Mouse (Mus musculus): ENCODE measurements around the gene BC055324. TPM values are rescaled to one million over a fixed set of nuclear protein-coding genes. Genes with fewer than 3 reads are reported as not detected.

Gene BC055324
- polyA plus RNA-seq, 1 experiment from 2014 or later, result 32.2 TPM

DNA sequence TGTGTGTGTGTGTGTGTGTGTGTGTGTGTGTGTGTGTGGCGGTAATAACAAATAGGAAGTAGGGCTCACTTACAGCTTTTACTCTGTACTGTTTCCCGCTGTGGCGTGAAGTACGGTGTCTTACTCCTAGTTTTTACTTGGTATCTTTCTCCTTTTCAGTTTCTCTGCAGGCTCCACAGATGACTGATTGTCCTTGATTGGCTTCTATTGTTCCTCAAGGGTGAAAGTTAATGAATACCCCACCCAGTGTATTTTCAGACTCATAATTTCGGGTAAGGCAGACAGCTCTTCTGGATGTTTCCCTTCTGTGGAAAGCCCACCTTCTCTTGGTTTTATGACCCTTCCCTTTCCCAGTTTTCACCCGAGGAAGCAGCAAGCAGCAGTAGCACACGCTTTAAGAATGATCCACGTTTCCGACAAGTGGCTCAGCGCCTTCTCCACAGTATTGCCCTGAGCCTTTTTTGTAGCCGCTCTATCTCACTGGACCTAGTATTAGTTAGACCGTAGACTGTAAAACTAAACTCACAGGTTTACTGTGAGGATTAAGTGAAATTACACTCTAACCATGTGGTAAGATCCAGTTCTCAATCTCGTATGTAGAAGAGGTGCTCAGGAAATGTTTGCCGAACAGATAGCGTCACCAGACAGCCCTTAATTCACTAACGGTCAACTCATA lies 23.8 kb upstream of the BC055324 start:
- no peaks in the 10 kb centered on the region for H3K36me3 ChIP-seq (ENCODE audit: control insufficient read depth, insufficient read depth, low read length)
- H3K4me1 ChIP-seq (ENCODE audit: control insufficient read depth, insufficient read depth, low read length), result no peaks in the 10 kb centered on the region; the same call in 1 of the 2 replicates
- H3K4me2 ChIP-seq, result no peak overlapping the region
- ATAC-seq (ENCODE audit: low FRiP score) (no peak), DNase-seq (ENCODE audit: low spot score, missing footprints) (peak; percentile 54)
- 93% methylated on average over 16 of the region's 16 CpGs for WGBS
- H3K27me3 ChIP-seq (ENCODE audit: control insufficient read depth, insufficient read depth, low read length), result no peaks in the 10 kb centered on the region
- H3K9ac ChIP-seq (ENCODE audit: low read length), result no peak overlapping the region
- H3K27ac ChIP-seq (ENCODE audit: low read depth, low read length), result no peak overlapping the region
- H3K9me3 ChIP-seq (ENCODE audit: control insufficient read depth, low read length), result no peaks in the 10 kb centered on the region
- no peak overlapping the region for H3K4me3 ChIP-seq (ENCODE audit: low read depth, low read length)

GRCm38 (mm10) chr1:164014616-164015015 lies 20.0 kb upstream of the BC055324 start:
- Histone ChIP-seq H3K36me3 (ENCODE audit: control insufficient read depth, insufficient read depth, low read length) (no peaks in the 10 kb centered on the region), H3K27me3 (ENCODE audit: control insufficient read depth, insufficient read depth, low read length) (no peaks in the 10 kb centered on the region), H3K9ac (ENCODE audit: low read length) (no peak overlapping the region), H3K27ac (ENCODE audit: low read depth, low read length) (no peak overlapping the region), H3K4me2 (no peak overlapping the region), H3K4me1 (ENCODE audit: control insufficient read depth, insufficient read depth, low read length) (no peaks in the 10 kb centered on the region; the same call in 1 of the 2 replicates), H3K9me3 (ENCODE audit: control insufficient read depth, low read length) (no peaks in the 10 kb centered on the region), H3K4me3 (ENCODE audit: low read depth, low read length) (no peak overlapping the region)
- peak; percentile 51 for DNase-seq (ENCODE audit: low spot score, missing footprints)
- no peak for ATAC-seq (ENCODE audit: low FRiP score)
- 94% methylated on average over 1 of the region's 1 CpGs for WGBS

DNA sequence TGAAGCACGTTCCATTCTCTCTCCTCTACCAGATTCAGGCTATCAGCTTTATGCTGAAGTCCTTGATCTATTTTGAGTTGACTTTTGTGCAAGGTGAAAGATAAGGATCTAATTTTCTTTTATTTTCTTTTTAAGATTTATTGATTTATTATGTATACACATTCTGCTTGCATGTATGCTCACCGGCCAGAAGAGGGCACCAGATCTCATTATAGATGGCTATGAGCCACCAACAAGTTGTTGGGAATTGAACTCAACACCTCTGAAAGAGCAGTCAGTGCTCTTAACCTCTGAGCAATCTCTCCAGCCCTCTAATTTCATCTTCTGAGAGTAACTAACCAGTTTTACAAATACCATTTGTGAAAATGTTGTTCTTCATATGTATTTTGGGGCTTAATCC lies 14.6 kb upstream of the BC055324 start:
- 42% methylated on average over 2 of the region's 2 CpGs for WGBS
- Histone ChIP-seq H3K4me3 (ENCODE audit: low read depth, low read length) (no peak overlapping the region), H3K4me1 (ENCODE audit: control insufficient read depth, insufficient read depth, low read length) (no peaks in the 10 kb centered on the region), H3K9ac (ENCODE audit: low read length) (no peak overlapping the region), H3K4me2 (no peak overlapping the region), H3K27me3 (ENCODE audit: control insufficient read depth, insufficient read depth, low read length) (no peaks in the 10 kb centered on the region), H3K36me3 (ENCODE audit: control insufficient read depth, insufficient read depth, low read length) (no peaks in the 10 kb centered on the region), H3K9me3 (ENCODE audit: control insufficient read depth, low read length) (no peaks in the 10 kb centered on the region), H3K27ac (ENCODE audit: low read depth, low read length) (no peak overlapping the region)
- DNase-seq (ENCODE audit: low spot score, missing footprints) (no peak), ATAC-seq (ENCODE audit: low FRiP score) (no peak)

GRCm38 (mm10) chr1:164004311-164004710 lies 9.7 kb upstream of the BC055324 start:
- Histone ChIP-seq H3K4me3 (ENCODE audit: low read depth, low read length) (no peak overlapping the region), H3K27me3 (ENCODE audit: control insufficient read depth, insufficient read depth, low read length) (no peaks in the 10 kb centered on the region), H3K27ac (ENCODE audit: low read depth, low read length) (no peak overlapping the region), H3K36me3 (ENCODE audit: control insufficient read depth, insufficient read depth, low read length) (no peaks in the 10 kb centered on the region), H3K9ac (ENCODE audit: low read length) (no peak overlapping the region), H3K9me3 (ENCODE audit: control insufficient read depth, low read length) (no peaks in the 10 kb centered on the region), H3K4me1 (ENCODE audit: control insufficient read depth, insufficient read depth, low read length) (no peaks in the 10 kb centered on the region), H3K4me2 (no peak overlapping the region)
- 82% methylated on average over 3 of the region's 3 CpGs for WGBS
- ATAC-seq (ENCODE audit: low FRiP score) (no peak), DNase-seq (ENCODE audit: low spot score, missing footprints) (no peak)

DNA sequence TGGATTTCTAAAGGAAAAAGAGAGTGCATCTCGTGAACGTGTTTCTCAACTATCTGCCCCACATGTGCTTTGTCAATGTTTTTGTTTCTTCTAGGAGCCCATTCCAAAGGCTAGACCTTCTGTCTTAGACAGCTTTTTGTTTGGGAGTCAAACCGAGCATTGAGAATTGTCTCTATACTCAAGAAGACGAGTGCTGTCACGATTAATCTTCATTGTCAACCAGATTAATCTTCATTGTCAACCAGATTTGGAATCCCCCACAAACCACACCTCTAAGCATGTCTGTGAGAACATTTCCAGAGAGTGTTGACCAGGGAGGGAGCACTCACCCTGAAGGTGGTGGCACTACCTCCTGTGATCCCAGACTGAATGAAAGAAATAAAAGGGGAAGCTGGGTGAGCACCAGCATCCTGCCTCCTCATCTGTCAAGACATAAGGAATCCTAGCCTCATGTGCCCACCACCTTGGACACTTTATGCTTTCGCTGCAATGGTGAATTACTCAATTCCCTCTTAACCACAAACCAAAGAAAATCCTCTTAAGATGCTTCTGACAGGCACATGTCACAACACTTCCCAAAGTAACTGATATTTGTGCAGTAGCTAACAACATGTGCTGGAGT lies 7.3 kb upstream of the BC055324 start:
- no peak overlapping the region for H3K27ac ChIP-seq (ENCODE audit: low read depth, low read length)
- ATAC-seq (ENCODE audit: low FRiP score), result no peak
- no peaks in the 10 kb centered on the region for H3K36me3 ChIP-seq (ENCODE audit: control insufficient read depth, insufficient read depth, low read length)
- H3K27me3 ChIP-seq (ENCODE audit: control insufficient read depth, insufficient read depth, low read length), result no peaks in the 10 kb centered on the region
- no peak overlapping the region for H3K4me2 ChIP-seq
- no peaks in the 10 kb centered on the region for H3K4me1 ChIP-seq (ENCODE audit: control insufficient read depth, insufficient read depth, low read length)
- H3K9ac ChIP-seq (ENCODE audit: low read length), result no peak overlapping the region
- no peaks in the 10 kb centered on the region for H3K9me3 ChIP-seq (ENCODE audit: control insufficient read depth, low read length)
- H3K4me3 ChIP-seq (ENCODE audit: low read depth, low read length), result no peak overlapping the region
- DNase-seq (ENCODE audit: low spot score, missing footprints), result no peak
- 52% methylated on average over 6 of the region's 6 CpGs for WGBS

DNA sequence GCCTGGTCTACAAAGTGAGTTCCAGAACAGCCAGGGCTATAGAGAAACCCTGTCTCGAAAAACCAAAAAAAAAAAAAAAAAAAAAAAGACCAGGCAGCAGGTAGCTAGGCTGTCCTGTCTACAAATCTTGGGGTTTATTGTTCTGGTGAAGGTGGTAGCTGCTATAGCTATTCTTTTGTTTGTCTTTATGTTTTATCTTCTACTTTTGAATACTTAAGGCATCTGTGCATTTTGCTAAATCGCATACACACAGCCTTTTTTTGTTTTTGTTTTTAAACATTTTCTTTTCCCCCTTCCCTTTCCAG lies 965 bp upstream of the BC055324 start:
- Histone ChIP-seq H3K4me2 (peak overlapping the region; percentile 56), H3K4me3 (ENCODE audit: low read depth, low read length) (peak overlapping the region; percentile 70), H3K4me1 (ENCODE audit: control insufficient read depth, insufficient read depth, low read length) (peaks cover 9% of the 10 kb centered on the region; the same call in 1 of the 2 replicates), H3K36me3 (ENCODE audit: control insufficient read depth, insufficient read depth, low read length) (no peaks in the 10 kb centered on the region), H3K27me3 (ENCODE audit: control insufficient read depth, insufficient read depth, low read length) (no peaks in the 10 kb centered on the region), H3K9ac (ENCODE audit: low read length) (no peak overlapping the region), H3K27ac (ENCODE audit: low read depth, low read length) (no peak overlapping the region), H3K9me3 (ENCODE audit: control insufficient read depth, low read length) (no peaks in the 10 kb centered on the region)
- ATAC-seq (ENCODE audit: low FRiP score) (no peak), DNase-seq (ENCODE audit: low spot score, missing footprints) (no peak)
- WGBS, result 89% methylated on average over 1 of the region's 2 CpGs

- peak overlapping the region; percentile 69 for H3K4me2 ChIP-seq
- H3K9me3 ChIP-seq (ENCODE audit: control insufficient read depth, low read length), result no peaks in the 10 kb centered on the region
- no peak overlapping the region; the same call in 1 of the 2 replicates for H3K27ac ChIP-seq (ENCODE audit: low read depth, low read length)
- WGBS, result 2% methylated on average over 38 of the region's 38 CpGs
- peak overlapping the region; percentile 70 for H3K4me3 ChIP-seq (ENCODE audit: low read depth, low read length)
- H3K36me3 ChIP-seq (ENCODE audit: control insufficient read depth, insufficient read depth, low read length), result no peaks in the 10 kb centered on the region
- H3K27me3 ChIP-seq (ENCODE audit: control insufficient read depth, insufficient read depth, low read length), result no peaks in the 10 kb centered on the region
- peaks cover 9% of the 10 kb centered on the region; the same call in 1 of the 2 replicates for H3K4me1 ChIP-seq (ENCODE audit: control insufficient read depth, insufficient read depth, low read length)
- ATAC-seq (ENCODE audit: low FRiP score), result peak; percentile 86; the same call in 1 of the 2 replicates
- peak overlapping the region; percentile 86 for H3K9ac ChIP-seq (ENCODE audit: low read length)
- no peak for DNase-seq (ENCODE audit: low spot score, missing footprints)
Observed at GRCm38 (mm10) chr1:163994173-163994720, 349 bp downstream of the BC055324 start.

GRCm38 (mm10) chr1:163992371-163992770 lies 2.2 kb downstream of the BC055324 start:
- WGBS, result 90% methylated on average over 4 of the region's 4 CpGs

GRCm38 (mm10) chr1:163976515-163976914 lies 18.1 kb downstream of the BC055324 start:
- H3K9ac ChIP-seq (ENCODE audit: low read length), result no peak overlapping the region
- H3K4me1 ChIP-seq (ENCODE audit: control insufficient read depth, insufficient read depth, low read length), result no peaks in the 10 kb centered on the region
- ATAC-seq (ENCODE audit: low FRiP score) (no peak), DNase-seq (ENCODE audit: low spot score, missing footprints) (peak; percentile 75)
- H3K4me3 ChIP-seq (ENCODE audit: low read depth, low read length), result no peak overlapping the region
- no peak overlapping the region for H3K27ac ChIP-seq (ENCODE audit: low read depth, low read length)
- 83% methylated on average over 1 of the region's 1 CpGs for WGBS
- H3K9me3 ChIP-seq (ENCODE audit: control insufficient read depth, low read length), result no peaks in the 10 kb centered on the region
- H3K4me2 ChIP-seq, result no peak overlapping the region
- H3K27me3 ChIP-seq (ENCODE audit: control insufficient read depth, insufficient read depth, low read length), result no peaks in the 10 kb centered on the region
- 0 out of 2 replicates have a peak, but pooled peaks cover 2% of the 10 kb centered on the region for H3K36me3 ChIP-seq (ENCODE audit: control insufficient read depth, insufficient read depth, low read length)

More at GRCm38 (mm10) chr1:163992371-163992770, 2.2 kb downstream of the BC055324 start:
- no peaks in the 10 kb centered on the region for H3K27me3 ChIP-seq (ENCODE audit: control insufficient read depth, insufficient read depth, low read length)
- no peak overlapping the region for H3K4me2 ChIP-seq
- no peak overlapping the region for H3K9ac ChIP-seq (ENCODE audit: low read length)
- no peaks in the 10 kb centered on the region for H3K36me3 ChIP-seq (ENCODE audit: control insufficient read depth, insufficient read depth, low read length)
- H3K9me3 ChIP-seq (ENCODE audit: control insufficient read depth, low read length), result no peaks in the 10 kb centered on the region
- H3K4me1 ChIP-seq (ENCODE audit: control insufficient read depth, insufficient read depth, low read length), result peaks cover 9% of the 10 kb centered on the region; the same call in 1 of the 2 replicates
- no peak overlapping the region for H3K27ac ChIP-seq (ENCODE audit: low read depth, low read length)
- DNase-seq (ENCODE audit: low spot score, missing footprints), result no peak
- ATAC-seq (ENCODE audit: low FRiP score), result no peak
- H3K4me3 ChIP-seq (ENCODE audit: low read depth, low read length), result no peak overlapping the region

All from midbrain, embryonic 11.5 days (tissue).